Mouse (Mus musculus) spleen, adult 2 months (tissue): ENCODE data around the gene Atoh7.

Experiments used
- CTCF ChIP-seq: fragments of 200-500 bp; IDR thresholded peaks from 2 replicates; pipeline ENCODE4 v1.5.1; 2011; ENCODE audit warnings: mild to moderate bottlenecking, inconsistent platforms; ENCODE audit not compliant: insufficient read depth, insufficient read length, insufficient replicate concordance; ENCODE audit errors: extremely low read depth
- POLR2A ChIP-seq: fragments of 200-500 bp; IDR thresholded peaks from 2 replicates; pipeline ENCODE4 v1.6.1; 2011; ENCODE audit warnings: low read depth, low read length, inconsistent platforms

GRCm38 (mm10) chr10:63127156-63127555 is 27.7 kb downstream of the Atoh7 start:
- no peak for TF ChIP-seq CTCF
- no peak for TF ChIP-seq POLR2A
